Mouse (Mus musculus): ENCODE results near the gene 1700125H20Rik. TPM values are rescaled to one million over a fixed set of nuclear protein-coding genes. Genes with fewer than 3 reads are reported as not detected.

The 1700125H20Rik gene
- not detected for polyA plus RNA-seq (2014; fragmentation: Illumina TruSeq; extraction: RNeasy Lipid Tissue Mini Kit (QIAGEN cat#74804); ENCODE audit: insufficient read depth, low read depth, low replicate concordance)

GRCm38 (mm10) chr11:85170058-85170740, at the start of gene 1700125H20Rik:
Gene 1700125H20Rik, plus strand, starts transcription at chr11:85170404.

GRCm38 (mm10) chr11:85139581-85140540, 30.3 kb upstream of the 1700125H20Rik start, which contains the start of gene Usp32:
Gene Usp32, minus strand, starts transcription at chr11:85140161.

Other genes with a start within 250 kb of the 1700125H20Rik start
- 239 TPM for gene Car4, start 212.6 kb upstream of the 1700125H20Rik start, polyA plus RNA-seq (2014; fragmentation: Illumina TruSeq; extraction: RNeasy Lipid Tissue Mini Kit (QIAGEN cat#74804); ENCODE audit: insufficient read depth, low read depth, low replicate concordance)
- gene Usp32, start 30.2 kb upstream of the 1700125H20Rik start, polyA plus RNA-seq (2014; fragmentation: Illumina TruSeq; extraction: RNeasy Lipid Tissue Mini Kit (QIAGEN cat#74804); ENCODE audit: insufficient read depth, low read depth, low replicate concordance), result 7.3 TPM
- gene Appbp2, start 64.7 kb downstream of the 1700125H20Rik start, polyA plus RNA-seq (2014; fragmentation: Illumina TruSeq; extraction: RNeasy Lipid Tissue Mini Kit (QIAGEN cat#74804); ENCODE audit: insufficient read depth, low read depth, low replicate concordance), result 9.0 TPM
- gene Ppm1d, start 140.8 kb downstream of the 1700125H20Rik start, polyA plus RNA-seq (2014; fragmentation: Illumina TruSeq; extraction: RNeasy Lipid Tissue Mini Kit (QIAGEN cat#74804); ENCODE audit: insufficient read depth, low read depth, low replicate concordance), result 9.4 TPM
- 22.0 TPM for gene Bcas3, start 182.8 kb downstream of the 1700125H20Rik start, polyA plus RNA-seq (2014; fragmentation: Illumina TruSeq; extraction: RNeasy Lipid Tissue Mini Kit (QIAGEN cat#74804); ENCODE audit: insufficient read depth, low read depth, low replicate concordance)